Mouse (Mus musculus): Measurements from ENCODE around the gene Hes5. TPM values are rescaled to one million over a fixed set of nuclear protein-coding genes. Genes with fewer than 3 reads are reported as not detected.

The Hes5 gene
- 1.4 TPM in 1 of 2 replicates, not detected in the other for total RNA-seq (2017)

DNA sequence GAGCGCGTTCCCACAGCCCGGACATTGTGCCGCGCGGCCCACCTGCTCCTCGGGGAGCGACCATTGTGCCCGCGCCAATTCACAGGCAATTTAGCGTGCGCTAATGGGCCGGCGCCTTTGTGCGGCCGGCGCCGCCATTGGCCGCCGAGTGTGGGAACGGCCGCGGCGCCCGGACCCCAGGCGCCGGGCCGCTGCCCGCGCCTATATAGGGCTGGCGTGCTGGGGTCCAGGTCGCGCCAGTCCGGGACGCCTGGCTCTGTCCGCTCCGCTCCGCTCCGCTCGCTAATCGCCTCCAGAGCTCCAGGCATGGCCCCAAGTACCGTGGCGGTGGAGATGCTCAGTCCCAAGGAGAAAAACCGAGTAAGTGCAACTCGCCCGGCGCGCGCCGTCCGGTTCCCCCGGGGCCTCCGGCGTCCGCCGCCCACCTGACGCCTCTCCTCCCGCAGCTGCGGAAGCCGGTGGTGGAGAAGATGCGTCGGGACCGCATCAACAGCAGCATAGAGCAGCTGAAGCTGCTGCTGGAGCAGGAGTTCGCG, at the start of gene Hes5:
Gene Hes5 (plus strand): TSS at position 234 of the 536 bp plus-strand sequence.
- ATAC-seq (replicated peaks in 1 of 2; ENCODE audit: insufficient read depth in 1 of 2, low FRiP score in 2 of 2, low TSS enrichment in 1 of 2, low read depth in 1 of 2, poor library complexity in 2 of 2, severe bottlenecking in 2 of 2): no peak

DNA sequence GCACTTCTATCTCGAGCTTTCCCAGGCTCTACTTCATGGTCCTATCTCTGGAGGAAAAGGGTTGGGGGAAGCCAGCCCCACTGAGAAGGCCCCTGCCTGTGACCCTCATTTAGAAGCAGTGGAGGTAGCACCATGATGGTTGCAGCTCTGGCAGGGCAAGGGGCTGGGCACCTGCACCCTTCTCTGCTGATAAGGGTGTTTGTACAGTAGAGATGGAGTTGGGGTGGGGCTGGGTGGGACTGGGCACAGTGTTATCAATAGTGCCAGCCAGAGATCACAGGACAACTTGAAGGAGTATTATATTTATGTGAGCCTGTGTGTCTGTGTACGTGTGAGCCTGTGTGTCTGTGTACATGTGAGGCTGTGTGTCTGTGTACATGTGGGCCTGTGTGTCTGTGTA, 49.1 kb upstream of the Hes5 start:
- no peak; a peak in 1 of 4 replicates for ATAC-seq (replicated peaks in 1 of 2; ENCODE audit: insufficient read depth in 1 of 2, low FRiP score in 2 of 2, low TSS enrichment in 1 of 2, low read depth in 1 of 2, poor library complexity in 2 of 2, severe bottlenecking in 2 of 2)

DNA sequence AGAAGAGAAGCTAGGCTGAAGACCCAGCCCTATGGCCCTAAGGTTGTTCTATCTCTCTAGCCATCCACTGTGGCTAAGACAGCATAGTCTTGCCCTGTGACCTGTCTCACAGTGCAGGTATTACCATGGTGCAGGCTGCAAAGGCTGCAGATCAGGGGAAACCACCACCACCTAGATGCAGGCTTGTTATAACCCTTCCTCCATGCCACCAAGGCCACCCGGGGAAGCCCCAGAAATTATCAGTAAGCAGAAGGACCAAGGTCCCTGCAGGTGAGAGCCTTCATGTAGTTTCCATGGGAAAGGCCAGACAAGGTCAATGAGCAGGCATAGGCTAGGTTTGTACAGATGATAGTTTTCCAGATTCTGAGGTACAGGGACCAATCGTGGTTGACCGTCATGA, 46.9 kb upstream of the Hes5 start:
- ATAC-seq (replicated peaks in 1 of 2; ENCODE audit: insufficient read depth in 1 of 2, low FRiP score in 2 of 2, low TSS enrichment in 1 of 2, low read depth in 1 of 2, poor library complexity in 2 of 2, severe bottlenecking in 2 of 2): no peak

DNA sequence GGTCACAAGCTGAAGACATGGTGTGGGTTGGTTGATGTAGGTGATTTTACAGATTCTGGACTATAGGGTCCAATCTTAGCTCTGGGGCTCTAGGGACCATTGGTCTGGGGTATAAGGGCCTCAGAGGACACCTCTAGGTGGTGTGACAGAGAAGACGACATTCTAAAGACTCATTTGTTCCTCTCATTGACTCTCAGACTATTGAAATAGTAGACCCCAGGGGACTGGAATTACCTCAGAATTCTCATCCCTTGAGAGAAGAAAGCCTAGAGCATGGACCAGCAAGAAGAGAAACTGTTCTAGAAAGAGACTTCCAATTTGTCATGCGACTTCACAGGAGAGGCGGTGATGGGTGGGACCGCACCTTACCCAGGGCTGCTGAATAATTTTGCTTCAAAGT, 46.5 kb upstream of the Hes5 start:
- no peak for ATAC-seq (replicated peaks in 1 of 2; ENCODE audit: insufficient read depth in 1 of 2, low FRiP score in 2 of 2, low TSS enrichment in 1 of 2, low read depth in 1 of 2, poor library complexity in 2 of 2, severe bottlenecking in 2 of 2)

DNA sequence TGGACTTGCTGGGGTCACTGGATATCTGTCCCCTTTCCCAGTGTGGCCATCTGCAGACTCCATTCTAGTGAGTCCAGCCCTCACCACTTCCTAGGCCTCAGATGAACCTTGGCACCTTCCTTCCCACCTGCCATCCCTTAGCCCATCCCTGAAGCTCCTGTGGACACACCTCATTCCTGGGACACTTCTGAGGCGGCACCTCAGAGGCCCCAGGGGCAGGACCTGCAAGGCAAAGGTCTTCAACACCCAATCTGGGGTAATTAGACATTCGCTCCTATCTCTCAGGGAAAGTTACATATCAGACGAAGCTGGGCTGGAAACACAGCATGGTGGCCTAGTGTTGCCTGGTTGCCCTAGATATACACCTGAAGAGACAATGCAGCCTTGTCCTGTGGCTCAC, 46.0 kb upstream of the Hes5 start:
- ATAC-seq (replicated peaks in 1 of 2; ENCODE audit: insufficient read depth in 1 of 2, low FRiP score in 2 of 2, low TSS enrichment in 1 of 2, low read depth in 1 of 2, poor library complexity in 2 of 2, severe bottlenecking in 2 of 2): no peak

DNA sequence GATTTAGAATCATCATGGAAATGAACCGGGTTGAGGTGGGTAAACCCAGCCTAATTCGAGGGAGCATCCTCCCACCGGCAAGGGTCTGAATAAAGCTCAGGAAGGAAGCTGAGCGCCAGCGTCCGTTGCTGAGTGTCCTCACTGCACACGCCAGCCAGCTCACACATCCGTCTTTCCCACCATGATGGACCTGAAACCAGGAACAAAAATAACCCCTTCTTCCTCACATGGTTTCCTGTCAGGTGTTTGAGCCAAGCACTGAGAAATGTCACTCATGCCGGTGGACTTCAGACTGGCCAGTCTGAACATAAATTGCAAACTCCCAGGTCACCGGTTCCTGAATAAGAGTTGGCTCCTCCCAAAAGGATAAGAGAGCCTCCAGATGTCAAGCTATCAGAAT, 45.4 kb upstream of the Hes5 start:
- peak in 1 of 2 experiments; percentile 16; a peak in 1 of 4 replicates for ATAC-seq (replicated peaks in 1 of 2; ENCODE audit: insufficient read depth in 1 of 2, low FRiP score in 2 of 2, low TSS enrichment in 1 of 2, low read depth in 1 of 2, poor library complexity in 2 of 2, severe bottlenecking in 2 of 2)

DNA sequence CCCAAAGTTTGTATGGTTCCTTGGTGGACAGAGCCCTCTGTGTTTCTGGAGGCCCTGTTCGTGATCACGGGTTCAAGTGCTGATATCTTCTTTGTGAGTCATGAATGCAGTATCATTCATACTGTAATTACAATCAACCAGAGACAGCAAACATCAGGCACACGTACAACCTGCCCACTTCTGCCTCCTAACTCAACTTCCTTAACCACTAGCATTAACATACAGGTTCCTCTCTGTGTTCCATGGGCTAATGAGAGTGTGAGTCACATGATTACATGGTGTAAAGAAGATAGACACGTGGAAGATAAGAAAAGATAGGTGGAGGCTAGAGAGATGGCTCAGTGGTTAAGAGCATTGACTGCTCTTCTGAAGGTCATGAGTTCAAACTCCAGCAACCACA, 44.1 kb upstream of the Hes5 start:
- ATAC-seq (replicated peaks in 1 of 2; ENCODE audit: insufficient read depth in 1 of 2, low FRiP score in 2 of 2, low TSS enrichment in 1 of 2, low read depth in 1 of 2, poor library complexity in 2 of 2, severe bottlenecking in 2 of 2): no peak

DNA sequence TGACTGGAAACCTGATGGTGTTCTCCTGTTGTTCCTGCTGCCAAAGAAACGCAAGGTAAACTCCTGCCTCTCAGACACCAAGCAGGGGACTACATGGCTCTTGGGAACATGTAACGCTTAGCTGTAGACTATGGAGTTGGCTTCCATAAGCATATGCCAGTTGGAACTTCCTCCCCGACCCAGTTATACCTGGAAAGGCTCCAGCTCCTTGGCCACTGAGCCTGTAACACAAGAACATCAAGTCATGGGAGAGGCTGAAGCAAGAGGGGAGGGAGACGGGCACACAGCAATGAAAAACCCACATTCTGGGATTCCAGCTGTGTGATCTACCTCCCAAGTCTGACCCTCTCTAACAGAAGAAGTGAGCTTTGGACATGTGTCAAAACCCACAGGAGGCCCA, 38.4 kb upstream of the Hes5 start:
- ATAC-seq (replicated peaks in 1 of 2; ENCODE audit: insufficient read depth in 1 of 2, low FRiP score in 2 of 2, low TSS enrichment in 1 of 2, low read depth in 1 of 2, poor library complexity in 2 of 2, severe bottlenecking in 2 of 2): no peak

DNA sequence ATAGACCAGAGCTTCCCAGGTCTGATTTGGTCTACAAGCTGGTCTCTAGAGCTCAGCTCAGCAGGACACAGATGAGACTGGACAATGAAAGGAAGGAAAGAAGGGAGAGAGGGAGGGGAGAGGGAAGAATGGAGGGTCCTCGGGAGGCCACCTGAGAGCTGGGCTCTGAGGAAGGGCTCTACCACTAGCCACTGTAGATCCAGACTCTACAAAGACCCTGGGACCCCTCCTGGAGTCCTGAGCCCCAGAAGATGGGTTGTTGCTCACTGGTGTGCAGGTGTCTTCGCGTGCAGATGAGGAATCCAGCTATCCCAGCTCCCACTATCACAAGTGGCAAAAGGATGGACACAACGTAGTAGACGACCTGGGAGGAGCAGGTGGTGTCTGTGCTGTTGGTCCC, 37.8 kb upstream of the Hes5 start:
- ATAC-seq (replicated peaks in 1 of 2; ENCODE audit: insufficient read depth in 1 of 2, low FRiP score in 2 of 2, low TSS enrichment in 1 of 2, low read depth in 1 of 2, poor library complexity in 2 of 2, severe bottlenecking in 2 of 2): no peak

DNA sequence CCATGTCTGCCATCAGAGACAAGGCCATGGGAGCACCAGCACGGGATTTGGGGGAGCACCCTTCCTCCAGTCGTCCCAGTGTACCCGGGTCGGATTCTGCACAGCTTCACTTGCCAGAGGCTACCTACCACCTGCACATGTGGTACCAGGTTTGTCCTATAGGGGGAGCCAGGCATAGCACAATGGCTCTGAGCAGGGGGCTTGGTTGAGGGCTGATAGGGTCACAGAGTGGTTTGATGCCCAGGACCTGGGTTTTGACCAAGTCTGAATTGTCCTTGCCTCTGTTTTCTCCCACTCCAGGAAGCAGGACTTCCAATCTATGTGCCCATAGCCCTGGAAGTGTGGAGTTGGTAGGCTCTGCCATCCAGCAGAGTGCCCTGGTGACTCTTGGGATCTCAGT, 35.3 kb upstream of the Hes5 start:
- no peak for ATAC-seq (replicated peaks in 1 of 2; ENCODE audit: insufficient read depth in 1 of 2, low FRiP score in 2 of 2, low TSS enrichment in 1 of 2, low read depth in 1 of 2, poor library complexity in 2 of 2, severe bottlenecking in 2 of 2)

DNA sequence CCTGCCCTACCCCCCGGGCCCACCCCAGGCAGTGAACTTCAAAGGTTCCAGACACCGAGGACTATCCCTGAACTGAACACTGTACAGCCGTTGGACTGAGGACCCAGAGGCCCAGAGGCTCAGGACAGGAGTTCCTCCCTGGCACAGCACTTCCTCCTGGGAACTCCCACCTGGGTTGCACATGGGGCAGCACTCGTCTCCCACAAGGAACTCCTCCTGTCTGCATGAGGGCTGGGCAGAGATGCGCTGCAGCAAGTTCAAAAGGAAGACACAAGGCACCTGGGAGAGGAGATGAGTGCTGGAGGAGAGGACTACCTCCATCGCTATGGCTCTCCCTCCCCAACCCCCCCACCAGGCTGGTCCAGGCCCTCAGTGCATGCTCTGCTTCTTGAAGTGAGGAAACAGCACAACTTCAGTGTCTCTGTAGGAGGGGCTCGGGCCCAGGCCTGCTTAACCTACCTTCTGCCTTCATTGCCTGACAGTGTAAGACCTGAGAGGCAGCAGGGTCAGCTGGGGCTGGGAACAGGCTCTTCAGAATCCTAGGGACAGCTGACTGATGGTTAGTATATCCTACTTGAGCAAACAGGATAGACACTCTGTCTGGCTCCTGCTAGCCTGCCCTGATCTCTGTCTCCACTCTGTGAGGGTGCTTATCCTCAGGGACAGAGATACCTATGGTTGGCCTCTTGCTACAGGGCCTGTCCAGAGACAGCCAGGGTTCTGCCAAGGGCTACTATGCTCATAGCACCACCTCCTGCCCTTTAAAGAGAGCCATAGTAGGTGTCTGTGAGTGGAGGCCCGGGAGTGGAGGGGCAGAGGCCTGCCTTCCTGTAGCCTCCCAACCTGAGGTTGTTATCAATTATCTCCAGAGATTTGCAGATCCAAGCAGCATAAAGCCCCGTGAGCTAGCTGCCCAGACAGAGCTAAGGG, 33.5 kb upstream of the Hes5 start:
- ATAC-seq (replicated peaks in 1 of 2; ENCODE audit: insufficient read depth in 1 of 2, low FRiP score in 2 of 2, low TSS enrichment in 1 of 2, low read depth in 1 of 2, poor library complexity in 2 of 2, severe bottlenecking in 2 of 2): peak; percentile 14 to 18; a peak in 1 of 4 replicates

DNA sequence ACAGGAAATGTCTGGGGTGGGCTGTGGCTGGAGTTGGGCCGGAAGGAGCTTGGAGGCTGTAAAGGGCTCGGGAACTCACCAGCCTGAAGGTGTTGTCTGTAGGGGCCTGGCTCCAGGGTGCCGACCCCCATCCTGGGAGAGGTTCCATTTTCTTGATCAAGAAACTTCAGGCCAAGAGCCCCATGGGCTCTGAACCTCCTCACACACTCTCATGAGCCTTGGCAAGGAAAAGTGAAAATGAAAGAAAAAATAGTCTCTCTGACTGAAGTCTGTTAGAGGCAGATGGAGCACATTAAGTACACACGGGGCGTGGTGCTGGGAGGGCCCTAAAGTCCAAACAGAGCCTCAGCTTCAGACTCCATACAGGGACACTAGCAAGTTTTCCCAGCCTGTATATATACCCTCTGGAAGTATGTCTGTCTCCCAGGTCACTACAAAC, 32.8 kb upstream of the Hes5 start:
- peak; percentile 54 to 68 for ATAC-seq (replicated peaks in 1 of 2; ENCODE audit: insufficient read depth in 1 of 2, low FRiP score in 2 of 2, low TSS enrichment in 1 of 2, low read depth in 1 of 2, poor library complexity in 2 of 2, severe bottlenecking in 2 of 2)

DNA sequence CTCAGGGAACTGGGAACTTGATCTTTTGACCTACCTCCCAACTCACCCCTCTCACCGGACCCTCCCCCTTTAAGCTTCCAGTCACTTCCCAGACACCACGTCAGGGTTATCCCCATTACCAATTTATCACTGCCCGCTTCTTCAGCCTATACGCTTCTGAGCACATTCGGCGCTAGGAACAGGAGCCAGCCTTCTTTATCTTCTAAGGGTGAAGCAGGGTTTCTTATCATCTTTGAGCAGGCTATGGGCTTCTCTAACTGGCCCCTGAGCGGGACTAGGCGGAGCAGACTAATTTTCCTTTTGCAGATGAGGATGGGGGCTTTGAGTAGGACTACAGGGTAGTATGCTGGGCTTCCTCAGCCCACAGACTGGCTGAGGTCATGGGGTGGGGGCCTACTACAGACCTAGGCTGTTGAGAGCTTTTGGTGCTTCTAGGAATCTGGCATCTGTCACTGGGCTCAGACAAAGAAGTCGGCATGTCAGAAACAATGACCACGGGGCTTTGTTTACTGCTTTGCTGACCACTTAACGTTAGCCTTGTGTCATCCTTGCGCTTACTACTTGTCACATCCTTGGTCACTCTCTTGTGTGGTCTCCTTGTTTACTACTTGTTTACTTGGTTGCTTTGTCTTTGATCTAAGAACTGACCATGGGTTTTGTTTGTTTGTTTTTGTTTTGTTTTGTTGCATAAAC, 32.2 kb upstream of the Hes5 start, which contains the start of gene Tnfrsf14:
Gene Tnfrsf14 (minus strand): TSS at position 169 of the 693 bp plus-strand sequence.
- ATAC-seq (replicated peaks in 1 of 2; ENCODE audit: insufficient read depth in 1 of 2, low FRiP score in 2 of 2, low TSS enrichment in 1 of 2, low read depth in 1 of 2, poor library complexity in 2 of 2, severe bottlenecking in 2 of 2): peak; percentile 13 to 19; a peak in 1 of 4 replicates

DNA sequence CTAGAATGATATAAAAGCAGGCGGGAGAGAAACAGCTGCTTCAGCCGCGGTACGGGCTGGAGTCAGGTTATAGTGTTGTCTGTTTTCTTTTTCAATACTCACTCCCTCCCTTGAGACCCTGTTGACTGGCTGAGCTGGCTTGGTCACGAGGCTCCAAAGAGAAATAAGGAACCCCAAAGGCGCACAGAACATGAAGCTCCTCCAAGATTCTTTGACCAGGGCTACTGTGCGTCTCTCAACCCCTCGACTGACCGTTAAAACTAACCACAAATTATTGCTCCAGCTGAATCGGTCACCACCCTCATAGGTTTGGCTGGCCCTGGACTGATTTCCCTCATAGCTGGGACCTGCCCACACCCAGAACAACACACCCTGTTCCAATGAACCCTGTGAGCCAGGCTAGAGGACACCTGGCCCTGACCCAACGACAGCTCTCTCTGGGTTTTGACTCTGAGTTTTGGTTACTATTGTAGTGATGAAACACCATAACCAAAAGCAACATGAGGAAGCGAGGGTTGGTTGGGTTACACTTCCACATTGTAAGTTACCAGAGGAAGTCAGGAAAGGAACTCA, 31.5 kb upstream of the Hes5 start:
- ATAC-seq (replicated peaks in 1 of 2; ENCODE audit: insufficient read depth in 1 of 2, low FRiP score in 2 of 2, low TSS enrichment in 1 of 2, low read depth in 1 of 2, poor library complexity in 2 of 2, severe bottlenecking in 2 of 2): peak; percentile 50 to 57; a peak in 3 of 4 replicates

DNA sequence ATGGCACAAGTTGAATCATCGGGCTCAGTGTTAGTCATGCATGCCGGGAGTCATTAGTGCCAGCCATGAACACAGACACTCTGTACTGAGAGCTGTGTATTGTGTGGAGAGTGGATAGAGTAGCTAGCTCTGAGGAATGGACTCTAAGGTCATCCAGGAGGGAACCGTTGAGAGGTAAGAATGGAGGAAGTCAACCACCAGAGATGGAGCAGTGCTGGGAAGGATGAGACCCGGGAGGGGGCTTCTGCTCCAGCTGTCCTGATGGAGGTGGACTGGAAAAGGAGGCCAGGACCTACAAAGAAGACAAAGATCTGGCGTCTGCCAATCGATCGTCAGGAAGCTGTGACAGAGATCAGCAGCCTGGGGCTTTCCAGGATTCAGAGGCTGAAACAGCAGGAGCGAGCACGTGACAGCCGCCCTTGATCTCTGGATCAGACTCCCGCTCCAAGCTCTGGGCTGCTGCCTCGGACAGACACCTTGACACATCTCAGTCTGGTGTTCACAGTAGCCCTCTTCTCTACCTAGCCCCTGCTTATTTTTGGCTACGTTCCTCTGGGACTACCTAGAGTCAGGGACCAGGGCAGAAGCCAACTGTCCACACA, 27.3 kb upstream of the Hes5 start:
- ATAC-seq (replicated peaks in 1 of 2; ENCODE audit: insufficient read depth in 1 of 2, low FRiP score in 2 of 2, low TSS enrichment in 1 of 2, low read depth in 1 of 2, poor library complexity in 2 of 2, severe bottlenecking in 2 of 2): no peak

DNA sequence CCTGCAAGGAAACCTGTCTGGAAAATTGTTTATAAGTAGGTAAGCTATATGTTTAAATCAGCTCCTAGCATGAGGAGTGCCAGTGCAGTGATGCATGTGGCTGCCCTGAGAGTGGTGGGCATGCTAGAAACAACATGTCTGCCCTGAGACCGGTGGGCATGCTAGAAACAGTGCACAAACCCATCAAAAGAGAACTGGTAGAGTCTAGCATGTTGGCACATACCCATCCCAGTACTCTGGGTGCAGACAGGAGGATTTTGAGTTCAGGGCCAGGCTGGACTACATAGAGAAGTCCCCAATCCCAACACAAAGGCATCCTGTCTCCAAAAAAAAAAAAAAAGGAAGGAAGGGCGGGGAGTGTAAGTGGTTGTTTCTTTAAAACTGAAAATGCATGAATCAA, 25.9 kb upstream of the Hes5 start:
- ATAC-seq (replicated peaks in 1 of 2; ENCODE audit: insufficient read depth in 1 of 2, low FRiP score in 2 of 2, low TSS enrichment in 1 of 2, low read depth in 1 of 2, poor library complexity in 2 of 2, severe bottlenecking in 2 of 2): no peak; a peak in 1 of 4 replicates

DNA sequence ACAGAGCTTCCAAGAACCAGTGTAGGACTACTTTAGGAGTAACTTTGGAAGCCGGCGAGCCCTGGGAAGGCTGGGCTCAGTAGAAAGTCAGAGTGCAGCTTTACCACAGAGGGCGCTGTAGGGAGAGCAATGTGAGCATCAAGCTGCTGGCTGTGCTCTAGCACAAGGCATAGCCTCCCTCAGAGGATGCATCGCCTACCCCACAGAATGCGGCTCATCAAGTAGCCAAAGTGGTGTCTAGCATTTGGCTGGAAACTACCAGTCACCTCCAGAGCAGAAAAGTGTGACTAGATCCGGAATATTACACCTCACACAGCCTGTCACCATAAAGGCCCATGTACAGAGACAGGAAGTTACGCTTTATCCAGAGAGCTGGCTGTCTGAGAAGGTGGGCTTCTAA, 24.9 kb upstream of the Hes5 start:
- no peak for ATAC-seq (replicated peaks in 1 of 2; ENCODE audit: insufficient read depth in 1 of 2, low FRiP score in 2 of 2, low TSS enrichment in 1 of 2, low read depth in 1 of 2, poor library complexity in 2 of 2, severe bottlenecking in 2 of 2)
